Mouse (Mus musculus) midbrain, embryonic 11.5 days (tissue): ENCODE data around the gene Tmem130. TPM values are rescaled to one million over a fixed set of nuclear protein-coding genes. Genes with fewer than 3 reads are reported as not detected.

ENCODE experiments used
- ATAC-seq: fragments of 200-750 bp; cut with Nextera tagmentation; 2 replicates; pipeline ENCODE4 v1.8.0; 2017; ENCODE audit warnings: moderate TSS enrichment, moderate library complexity; ENCODE audit not compliant: low FRiP score
- DNase-seq: peaks from one replicate; pipeline ENCODE4 v3.0.0; 2015; ENCODE audit warnings: low spot score; ENCODE audit errors: missing footprints
- H3K27ac ChIP-seq: fragments of 300-500 bp; sonication (generic); 2 replicates; pipeline ENCODE4 v1.5.1; 2014; ENCODE audit warnings: low read depth, low read length
- H3K27me3 ChIP-seq: fragments of 300-500 bp; sonication (generic); 2 replicates; pipeline ENCODE4 v1.6.1; 2014; ENCODE audit warnings: mild to moderate bottlenecking, low read length, moderate library complexity, mixed read lengths; ENCODE audit not compliant: control insufficient read depth, insufficient read depth
- H3K36me3 ChIP-seq: fragments of 300-500 bp; sonication (generic); 2 replicates; pipeline ENCODE4 v1.6.1; 2014; ENCODE audit warnings: mild to moderate bottlenecking, low read length, moderate library complexity, mixed read lengths; ENCODE audit not compliant: control insufficient read depth, insufficient read depth
- H3K4me1 ChIP-seq: fragments of 300-500 bp; sonication (generic); 2 replicates; pipeline ENCODE4 v1.6.1; 2014; ENCODE audit warnings: low read length; ENCODE audit not compliant: control insufficient read depth, insufficient read depth
- H3K4me2 ChIP-seq: fragments of 300-500 bp; sonication (generic); 2 replicates; pipeline ENCODE4 v1.6.1; 2014; ENCODE audit warnings: mild to moderate bottlenecking, moderate library complexity
- H3K4me3 ChIP-seq: fragments of 300-500 bp; sonication (generic); 2 replicates; pipeline ENCODE4 v1.5.1; 2014; ENCODE audit warnings: low read depth, low read length
- H3K9ac ChIP-seq: fragments of 300-500 bp; sonication (generic); 2 replicates; pipeline ENCODE4 v1.6.1; 2014; ENCODE audit warnings: low read length
- H3K9me3 ChIP-seq: fragments of 300-500 bp; sonication (generic); 2 replicates; pipeline ENCODE4 v1.6.1; 2016; ENCODE audit warnings: low read length; ENCODE audit not compliant: control insufficient read depth
- WGBS: fragments of 180-500 bp; shearing (Covaris S2); extraction: QIAGEN DNeasy Blood & Tissue Kit; methylation state at CpG from one replicate; pipeline ENCODE4 v1.1.7; 2014; 5-methylcytosine and 5-hydroxymethylcytosine counted together
- polyA plus RNA-seq: library from polyadenylated mRNA; unstranded; fragments of >200 nt; fragmentation: Nextera tagmentation; extraction: Ambion mirVana; gene quantifications from 2 replicates; pipeline ENCODE4 v1.2.1, GENCODE M21; 2014

Gene Tmem130
- polyA plus RNA-seq, 1 experiment from 2014 or later: 20.1 TPM

- Histone ChIP-seq H3K4me2 (no peak overlapping the region), H3K4me1 (peaks cover 11% of the 10 kb centered on the region), H3K27ac (no peak overlapping the region), H3K9ac (no peak overlapping the region), H3K36me3 (no peaks in the 10 kb centered on the region), H3K4me3 (no peak overlapping the region), H3K9me3 (no peaks in the 10 kb centered on the region), H3K27me3 (peaks cover 2% of the 10 kb centered on the region; the same call in 1 of the 2 replicates)
- 15% methylated on average over 2 of the region's 2 CpGs for WGBS
- DNase-seq: peak; percentile 81
- ATAC-seq: peak; percentile 51; the same call in 1 of the 2 replicates
These were observed 36.7 kb downstream of the Tmem130 start for GRCm38 (mm10) chr5:144724926-144725325.

GRCm38 (mm10) chr5:144720281-144720680 is 41.3 kb downstream of the Tmem130 start:
- no peak overlapping the region for H3K4me3 ChIP-seq
- 82% methylated on average over 4 of the region's 4 CpGs for WGBS
- no peaks in the 10 kb centered on the region for H3K36me3 ChIP-seq
- ATAC-seq (no peak), DNase-seq (peak; percentile 44)
- no peaks in the 10 kb centered on the region for H3K27me3 ChIP-seq
- H3K4me2 ChIP-seq: no peak overlapping the region
- H3K27ac ChIP-seq: no peak overlapping the region
- H3K9ac ChIP-seq: no peak overlapping the region
- no peaks in the 10 kb centered on the region for H3K4me1 ChIP-seq
- H3K9me3 ChIP-seq: no peaks in the 10 kb centered on the region

- H3K9me3 ChIP-seq: no peaks in the 10 kb centered on the region
- H3K9ac ChIP-seq: no peak overlapping the region
- ATAC-seq (no peak), DNase-seq (no peak)
- no peak overlapping the region for H3K27ac ChIP-seq
- H3K27me3 ChIP-seq: no peaks in the 10 kb centered on the region
- no peaks in the 10 kb centered on the region for H3K36me3 ChIP-seq
- H3K4me2 ChIP-seq: no peak overlapping the region
- no peaks in the 10 kb centered on the region for H3K4me1 ChIP-seq
- no peak overlapping the region for H3K4me3 ChIP-seq
- WGBS: 74% methylated on average over 6 of the region's 6 CpGs
These were observed 41.8 kb downstream of the Tmem130 start for GRCm38 (mm10) chr5:144719781-144720180.

- Histone ChIP-seq H3K27ac (no peak overlapping the region), H3K27me3 (no peaks in the 10 kb centered on the region), H3K4me3 (no peak overlapping the region), H3K4me2 (no peak overlapping the region), H3K9ac (no peak overlapping the region), H3K4me1 (no peaks in the 10 kb centered on the region), H3K36me3 (no peaks in the 10 kb centered on the region), H3K9me3 (no peaks in the 10 kb centered on the region)
- ATAC-seq: no peak
- DNase-seq: peak; percentile 59
- WGBS: 72% methylated on average over 6 of the region's 6 CpGs
These were observed 44.4 kb downstream of the Tmem130 start for GRCm38 (mm10) chr5:144717186-144717585.

- 90% methylated on average over 10 of the region's 10 CpGs for WGBS
These were observed 48.2 kb downstream of the Tmem130 start for GRCm38 (mm10) chr5:144713371-144713770.

GRCm38 (mm10) chr5:144707603-144708002 is 54.0 kb downstream of the Tmem130 start:
- H3K36me3 ChIP-seq: no peaks in the 10 kb centered on the region
- no peak overlapping the region for H3K9ac ChIP-seq
- 93% methylated on average over 6 of the region's 6 CpGs for WGBS
- H3K4me3 ChIP-seq: no peak overlapping the region
- H3K9me3 ChIP-seq: no peaks in the 10 kb centered on the region
- no peak for ATAC-seq
- H3K27ac ChIP-seq: no peak overlapping the region
- H3K4me2 ChIP-seq: no peak overlapping the region
- H3K27me3 ChIP-seq: no peaks in the 10 kb centered on the region
- peaks cover 2% of the 10 kb centered on the region; the same call in 1 of the 2 replicates for H3K4me1 ChIP-seq
- DNase-seq: no peak

More at GRCm38 (mm10) chr5:144713371-144713770, 48.2 kb downstream of the Tmem130 start:
- Histone ChIP-seq H3K27ac (no peak overlapping the region), H3K27me3 (no peaks in the 10 kb centered on the region), H3K4me1 (no peaks in the 10 kb centered on the region), H3K4me2 (no peak overlapping the region), H3K4me3 (no peak overlapping the region), H3K9me3 (no peaks in the 10 kb centered on the region), H3K9ac (no peak overlapping the region), H3K36me3 (no peaks in the 10 kb centered on the region)
- no peak for ATAC-seq
- no peak for DNase-seq

- H3K9me3 ChIP-seq: no peaks in the 10 kb centered on the region
- H3K27me3 ChIP-seq: no peaks in the 10 kb centered on the region
- no peak overlapping the region for H3K4me3 ChIP-seq
- 63% methylated on average over 19 of the region's 20 CpGs for WGBS
- no peak overlapping the region for H3K27ac ChIP-seq
- ATAC-seq (peak; percentile 48; the same call in 1 of the 2 replicates), DNase-seq (peak; percentile 82)
- H3K36me3 ChIP-seq: no peaks in the 10 kb centered on the region
- no peak overlapping the region for H3K4me2 ChIP-seq
- no peak overlapping the region for H3K9ac ChIP-seq
- H3K4me1 ChIP-seq: peaks cover 2% of the 10 kb centered on the region; the same call in 1 of the 2 replicates
These were observed 57.9 kb downstream of the Tmem130 start for GRCm38 (mm10) chr5:144703464-144704368.

- Histone ChIP-seq H3K4me1 (peaks cover 4% of the 10 kb centered on the region), H3K27me3 (no peaks in the 10 kb centered on the region), H3K27ac (no peak overlapping the region), H3K9me3 (no peaks in the 10 kb centered on the region), H3K4me2 (no peak overlapping the region), H3K9ac (no peak overlapping the region), H3K36me3 (no peaks in the 10 kb centered on the region), H3K4me3 (no peak overlapping the region)
- 79% methylated on average over 8 of the region's 8 CpGs for WGBS
- DNase-seq: peak; percentile 68
- no peak for ATAC-seq
These were observed 66.1 kb downstream of the Tmem130 start for GRCm38 (mm10) chr5:144695289-144696060.

GRCm38 (mm10) chr5:144694161-144694560 is 67.5 kb downstream of the Tmem130 start:
- no peak overlapping the region for H3K9ac ChIP-seq
- ATAC-seq: no peak
- no peak overlapping the region for H3K4me2 ChIP-seq
- H3K36me3 ChIP-seq: no peaks in the 10 kb centered on the region
- no peaks in the 10 kb centered on the region for H3K9me3 ChIP-seq
- H3K4me3 ChIP-seq: no peak overlapping the region
- peak; percentile 64 for DNase-seq
- H3K4me1 ChIP-seq: peaks cover 4% of the 10 kb centered on the region
- 83% methylated on average over 4 of the region's 4 CpGs for WGBS
- no peak overlapping the region for H3K27ac ChIP-seq
- H3K27me3 ChIP-seq: no peaks in the 10 kb centered on the region
